Mouse (Mus musculus): Measurements from ENCODE around the gene Mycbp.
A peak's percentile ranks its signal among the peaks of the same experiment; 100 is the strongest.
"Not testable (repeated sequence)": the region's sequence is repeated elsewhere in the genome, so short reads cannot be mapped to it uniquely, and the experiment has no call there.

Mycbp gene

GRCm38 (mm10) chr4:123940878-123941277 is 36.2 kb downstream of the Mycbp start:
- not testable (repeated sequence) for DNase-seq (ENCODE audit: low spot score)

- no peak for DNase-seq (ENCODE audit: low spot score)
Observed at GRCm38 (mm10) chr4:123946701-123947100, 42.1 kb downstream of the Mycbp start.

- no peak for DNase-seq (ENCODE audit: low spot score)
Observed at GRCm38 (mm10) chr4:123947149-123947548, 42.5 kb downstream of the Mycbp start.

- DNase-seq (ENCODE audit: low spot score) = no peak
Observed at GRCm38 (mm10) chr4:123948901-123949300, 44.3 kb downstream of the Mycbp start.

- DNase-seq (ENCODE audit: low spot score) = peak; percentile 7
Observed at GRCm38 (mm10) chr4:123949649-123950048, 45.0 kb downstream of the Mycbp start.

GRCm38 (mm10) chr4:123952059-123952458 is 47.4 kb downstream of the Mycbp start:
- DNase-seq (ENCODE audit: low spot score) = no peak

- peak; percentile 43 for DNase-seq (ENCODE audit: low spot score)
Observed at GRCm38 (mm10) chr4:123956703-123957491, 52.3 kb downstream of the Mycbp start.

GRCm38 (mm10) chr4:123957492-123957808 is 52.8 kb downstream of the Mycbp start:
- DNase-seq (ENCODE audit: low spot score) = no peak

GRCm38 (mm10) chr4:123957891-123958290 is 53.3 kb downstream of the Mycbp start:
- DNase-seq (ENCODE audit: low spot score) = no peak

- DNase-seq (ENCODE audit: low spot score) = no peak
Observed at GRCm38 (mm10) chr4:123960955-123961354, 56.3 kb downstream of the Mycbp start.
